Mouse (Mus musculus) testis, postnatal 10 days (tissue): ENCODE data around the gene Vwf.

ENCODE experiments used
- DNase-seq: peaks from one replicate; pipeline ENCODE4 v3.0.0; 2021; ENCODE audit warnings: low spot score

The Vwf gene

DNA sequence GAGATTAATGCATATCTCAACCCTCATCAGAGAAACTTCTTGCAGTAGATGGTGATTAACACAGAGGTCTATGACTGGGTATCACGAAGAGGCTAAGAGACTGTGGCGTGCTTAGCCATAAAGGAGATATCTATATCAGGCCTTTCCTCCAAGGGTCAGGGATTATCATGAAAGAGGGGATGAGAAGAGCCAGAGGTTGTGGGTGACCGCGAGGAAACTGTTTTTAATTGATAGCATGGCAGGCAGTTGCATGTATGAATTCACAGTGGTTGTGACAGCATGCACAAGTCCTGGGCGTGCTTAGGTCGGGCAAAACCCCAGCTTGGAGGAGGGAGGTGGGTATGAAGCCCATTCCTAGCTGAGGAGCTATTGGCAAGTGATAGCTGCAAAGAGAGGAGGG is 5.3 kb upstream of the Vwf start:
- no peak for DNase-seq

GRCm38 (mm10) chr6:125548406-125548805 is 1.8 kb downstream of the Vwf start:
- DNase-seq, result no peak

DNA sequence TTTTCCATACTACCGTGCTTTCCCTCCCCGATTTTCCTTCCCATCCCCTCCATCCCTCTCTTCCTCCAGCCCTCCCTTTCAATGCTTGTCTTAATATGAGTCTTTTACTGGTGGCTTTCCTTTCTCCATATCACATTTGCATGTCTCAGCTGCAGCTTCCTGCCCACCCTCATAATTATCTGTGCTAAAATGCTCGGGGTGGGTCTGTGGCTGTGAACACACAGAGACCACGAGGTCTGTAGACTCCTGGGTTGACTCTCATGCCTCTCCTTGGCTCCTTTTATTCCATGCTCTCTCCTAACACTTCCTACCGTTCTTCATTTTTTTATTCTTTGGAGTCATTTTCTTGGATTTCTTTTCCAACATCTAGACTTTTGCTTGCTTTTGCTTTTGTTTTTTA is 3.6 kb downstream of the Vwf start:
- DNase-seq, result no peak

DNA sequence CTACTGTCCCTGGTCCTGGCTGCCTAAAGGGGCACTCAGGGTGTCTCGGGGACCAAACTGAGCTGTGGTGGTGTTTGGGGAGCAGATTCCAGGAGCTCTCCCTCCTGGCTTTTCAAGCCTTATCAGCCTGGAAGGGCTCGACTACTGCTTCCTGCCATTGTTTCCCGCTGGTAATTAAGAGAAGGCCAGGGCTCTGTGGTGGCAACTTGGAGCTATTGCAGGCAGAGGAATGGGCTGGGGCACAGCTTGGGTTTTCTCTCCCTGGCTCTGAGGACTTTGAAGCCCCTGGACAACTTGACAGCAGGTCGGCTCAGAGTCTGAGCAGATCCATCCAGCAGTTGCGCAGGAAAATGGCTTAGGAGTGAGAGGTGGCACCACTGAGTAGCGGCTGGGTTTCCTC is 6.2 kb downstream of the Vwf start:
- no peak for DNase-seq

GRCm38 (mm10) chr6:125553551-125553950 is 7.0 kb downstream of the Vwf start:
- no peak for DNase-seq

- DNase-seq, result no peak
Measured at GRCm38 (mm10) chr6:125558831-125559230, 12.3 kb downstream of the Vwf start.

GRCm38 (mm10) chr6:125561031-125561430 is 14.5 kb downstream of the Vwf start:
- no peak for DNase-seq

- no peak for DNase-seq
Measured at GRCm38 (mm10) chr6:125561521-125561920, 14.9 kb downstream of the Vwf start.

DNA sequence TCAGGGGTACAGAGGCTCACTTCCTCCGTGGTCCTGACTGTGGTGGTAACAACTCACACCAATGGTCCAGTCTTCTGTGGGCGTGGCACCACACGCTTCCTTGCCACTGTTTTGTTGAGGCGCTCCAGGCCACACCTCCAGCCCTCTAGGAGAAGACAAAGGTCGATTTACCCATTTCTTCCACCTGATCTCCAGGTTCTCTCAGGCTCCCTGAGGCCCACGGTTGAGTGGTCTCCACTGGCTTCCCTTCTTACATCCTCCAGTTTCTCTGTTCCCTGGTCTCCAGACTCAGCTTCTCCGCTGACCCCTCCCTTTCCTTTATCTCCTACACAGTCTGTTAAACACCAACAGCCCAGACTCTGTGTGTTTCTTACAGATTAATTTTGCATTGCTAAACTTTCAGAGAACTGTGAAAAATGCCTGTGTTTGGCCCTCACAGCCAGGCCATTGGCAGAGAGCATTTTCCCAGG is 18.3 kb downstream of the Vwf start:
- DNase-seq, result no peak

GRCm38 (mm10) chr6:125565326-125565725 is 18.8 kb downstream of the Vwf start:
- DNase-seq, result no peak

DNA sequence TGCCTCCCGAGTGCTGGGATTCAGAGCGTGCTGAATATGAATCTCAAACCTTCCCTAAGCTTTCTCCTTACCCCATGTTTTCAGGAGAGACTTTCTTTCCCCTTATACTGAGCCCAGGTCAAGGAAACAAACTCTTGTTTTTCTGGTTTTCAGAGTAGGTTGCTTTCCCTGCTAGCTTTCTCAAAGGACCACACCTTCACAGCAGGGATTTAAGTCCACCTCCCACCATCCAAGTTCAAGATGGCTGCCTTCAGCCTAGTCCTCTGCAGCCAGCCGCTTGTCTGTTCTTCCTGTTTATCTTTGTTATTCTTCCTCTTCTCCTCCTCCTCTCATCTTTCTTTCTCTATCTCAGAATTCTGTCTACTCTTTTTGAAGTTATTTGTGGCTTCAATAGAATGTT is 20.1 kb downstream of the Vwf start:
- no peak for DNase-seq

GRCm38 (mm10) chr6:125568381-125568780 is 21.8 kb downstream of the Vwf start:
- DNase-seq, result no peak

GRCm38 (mm10) chr6:125572291-125573188 is 26.0 kb downstream of the Vwf start:
- peak; percentile 87 for DNase-seq

GRCm38 (mm10) chr6:125573189-125573928 is 26.8 kb downstream of the Vwf start:
- DNase-seq, result peak; percentile 68

DNA sequence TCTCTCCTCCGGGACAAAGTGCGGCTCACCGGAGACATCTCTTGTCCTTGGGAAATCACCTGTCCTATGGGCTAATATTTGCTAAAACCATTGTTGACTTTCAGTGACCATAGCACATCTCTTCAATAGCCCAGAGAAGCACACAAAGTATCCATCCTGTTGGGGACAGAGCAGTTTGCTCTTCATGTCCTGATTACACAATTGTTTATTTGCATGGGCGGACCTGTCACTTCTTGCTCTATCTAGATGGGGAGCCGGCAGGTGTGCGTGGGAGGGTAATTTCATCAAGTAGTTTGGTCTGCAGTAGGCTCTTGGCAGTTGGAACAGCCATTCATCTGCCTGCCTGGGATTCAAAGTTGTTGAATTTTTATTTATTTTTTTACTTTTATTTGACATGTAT is 28.5 kb downstream of the Vwf start:
- no peak for DNase-seq

DNA sequence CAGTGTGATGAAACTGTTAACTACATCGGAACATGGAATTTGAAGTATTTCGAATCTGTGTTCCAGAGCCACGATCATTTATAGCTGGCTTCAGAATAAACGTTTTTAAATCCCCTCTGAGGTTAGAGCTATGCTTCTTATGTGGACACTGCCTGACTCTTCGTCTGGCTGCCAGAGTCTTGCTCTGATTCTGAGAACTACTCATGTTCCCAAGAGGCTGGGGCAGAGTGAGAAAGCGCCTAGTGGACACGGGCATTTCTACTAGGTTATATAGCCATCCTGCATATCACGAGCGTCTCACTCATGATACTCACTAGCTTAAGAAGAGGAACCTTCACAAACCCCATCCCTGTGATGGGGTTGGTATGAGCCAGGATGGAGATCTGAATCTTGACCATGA is 30.7 kb downstream of the Vwf start:
- DNase-seq, result no peak

GRCm38 (mm10) chr6:125577882-125578646 is 31.5 kb downstream of the Vwf start:
- DNase-seq, result no peak

GRCm38 (mm10) chr6:125578647-125579011 is 32.1 kb downstream of the Vwf start:
- DNase-seq, result no peak

- DNase-seq, result no peak
Measured at GRCm38 (mm10) chr6:125579864-125580263, 33.3 kb downstream of the Vwf start.

GRCm38 (mm10) chr6:125583666-125584065 is 37.1 kb downstream of the Vwf start:
- DNase-seq, result no peak

- DNase-seq, result no peak
Measured at GRCm38 (mm10) chr6:125584266-125584665, 37.7 kb downstream of the Vwf start.

GRCm38 (mm10) chr6:125585579-125585978 is 39.0 kb downstream of the Vwf start:
- DNase-seq, result no peak
